Mouse (Mus musculus) forebrain, embryonic 12.5 days (tissue): Measurements from ENCODE around the gene Csnk2a2. TPM values are rescaled to one million over a fixed set of nuclear protein-coding genes. Genes with fewer than 3 reads are reported as not detected.

ENCODE experiments used
- ATAC-seq: fragments of 200-750 bp; cut with Nextera tagmentation; 2 replicates; pipeline ENCODE4 v1.8.0; 2017; ENCODE audit warnings: moderate TSS enrichment; ENCODE audit not compliant: low FRiP score
- H3K27ac ChIP-seq: fragments of 300-500 bp; sonication (generic); 2 replicates; pipeline ENCODE4 v1.5.1; 2016; ENCODE audit warnings: mild to moderate bottlenecking
- H3K27me3 ChIP-seq: fragments of 300-500 bp; sonication (generic); 2 replicates; pipeline ENCODE4 v1.6.1; 2016; ENCODE audit warnings: mild to moderate bottlenecking
- H3K36me3 ChIP-seq: fragments of 300-500 bp; sonication (generic); replicated peaks from 2 replicates; pipeline ENCODE4 v1.6.1; 2016; ENCODE audit warnings: mild to moderate bottlenecking
- H3K4me1 ChIP-seq: fragments of 300-500 bp; sonication (generic); 2 replicates; pipeline ENCODE4 v1.6.1; 2016
- H3K4me2 ChIP-seq: fragments of 300-500 bp; sonication (generic); 2 replicates; pipeline ENCODE4 v1.6.1; 2016; ENCODE audit warnings: mild to moderate bottlenecking, moderate library complexity
- H3K4me3 ChIP-seq: fragments of 300-500 bp; sonication (generic); replicated peaks from 2 replicates; pipeline ENCODE4 v1.5.1; 2016; ENCODE audit warnings: mild to moderate bottlenecking
- H3K9ac ChIP-seq: fragments of 300-500 bp; sonication (generic); 2 replicates; pipeline ENCODE4 v1.6.1; 2016; ENCODE audit warnings: mild to moderate bottlenecking
- H3K9me3 ChIP-seq: fragments of 300-500 bp; sonication (generic); 2 replicates; pipeline ENCODE4 v1.6.1; 2016
- WGBS: fragments of 180-500 bp; shearing (Covaris S2); methylation state at CpG from one replicate; pipeline ENCODE4 v1.1.7; 2016; 5-methylcytosine and 5-hydroxymethylcytosine counted together
- polyA plus RNA-seq: library from polyadenylated mRNA; unstranded; fragments of >200 nt; fragmentation: Nextera tagmentation; extraction: Ambion mirVana; gene quantifications from 2 replicates; pipeline ENCODE4 v1.2.1, GENCODE M21; 2016

The Csnk2a2 gene
- polyA plus RNA-seq, 1 experiment from 2014 or later, result 13.7 TPM

DNA sequence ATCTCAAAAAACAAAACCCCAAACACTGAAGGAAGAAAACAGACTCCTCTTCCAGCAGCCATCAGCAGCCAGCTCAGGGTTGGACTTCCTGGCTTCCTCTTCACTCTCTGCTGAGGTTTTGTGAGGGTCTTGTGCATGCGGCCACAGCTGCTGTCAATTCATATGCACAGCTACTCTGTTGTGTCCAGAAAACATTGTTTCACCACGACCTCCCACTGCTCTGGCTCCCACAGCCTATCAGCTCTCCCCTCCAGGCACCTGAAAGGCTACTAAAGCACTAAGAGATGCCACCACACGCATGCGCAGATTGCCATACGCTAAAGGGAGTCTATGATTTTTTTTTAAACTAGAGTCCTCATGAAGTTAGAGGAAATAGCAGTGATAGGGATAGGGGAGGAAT, 15.0 kb upstream of the Csnk2a2 start:
- Histone ChIP-seq H3K4me3 (no peak overlapping the region), H3K27me3 (no peaks in the 10 kb centered on the region), H3K9ac (no peak overlapping the region), H3K9me3 (no peaks in the 10 kb centered on the region), H3K4me1 (no peaks in the 10 kb centered on the region), H3K36me3 (no peaks in the 10 kb centered on the region), H3K27ac (no peak overlapping the region), H3K4me2 (no peak overlapping the region)
- 67% methylated on average over 5 of the region's 5 CpGs for WGBS
- ATAC-seq, result no peak

DNA sequence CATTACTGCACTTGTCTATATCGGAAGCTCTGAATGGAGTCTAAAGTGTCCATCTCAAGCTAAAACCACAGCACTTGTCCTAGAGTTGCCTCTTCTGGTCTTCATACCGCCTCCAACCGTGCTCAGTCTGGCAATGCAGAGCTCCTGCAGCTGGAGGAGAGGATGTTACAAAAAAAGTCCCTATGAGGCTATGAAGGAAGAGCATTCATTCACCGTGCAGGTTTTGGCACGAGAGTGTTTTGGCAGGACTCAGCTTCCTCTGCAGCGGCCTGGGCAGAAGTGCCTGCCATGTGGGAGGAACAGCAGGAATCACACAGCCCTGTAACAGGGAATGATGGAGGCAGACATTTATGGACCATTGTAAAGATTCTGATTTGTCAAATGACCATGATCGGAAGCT, 12.6 kb upstream of the Csnk2a2 start:
- Histone ChIP-seq H3K9ac (no peak overlapping the region), H3K36me3 (no peaks in the 10 kb centered on the region), H3K9me3 (no peaks in the 10 kb centered on the region), H3K4me2 (no peak overlapping the region), H3K4me1 (no peaks in the 10 kb centered on the region), H3K27ac (no peak overlapping the region), H3K27me3 (no peaks in the 10 kb centered on the region), H3K4me3 (no peak overlapping the region)
- WGBS, result 88% methylated on average over 7 of the region's 7 CpGs
- no peak for ATAC-seq

GRCm38 (mm10) chr8:95500436-95500835, 10.6 kb upstream of the Csnk2a2 start:
- Histone ChIP-seq H3K27ac (no peak overlapping the region), H3K4me1 (no peaks in the 10 kb centered on the region), H3K9ac (no peak overlapping the region), H3K36me3 (no peaks in the 10 kb centered on the region), H3K4me3 (no peak overlapping the region), H3K4me2 (no peak overlapping the region), H3K27me3 (no peaks in the 10 kb centered on the region), H3K9me3 (no peaks in the 10 kb centered on the region)
- WGBS, result 92% methylated on average over 5 of the region's 5 CpGs
- ATAC-seq, result no peak

- Histone ChIP-seq H3K9ac (no peak overlapping the region), H3K4me2 (no peak overlapping the region), H3K27me3 (no peaks in the 10 kb centered on the region), H3K4me1 (no peaks in the 10 kb centered on the region), H3K4me3 (no peak overlapping the region), H3K9me3 (no peaks in the 10 kb centered on the region), H3K36me3 (no peaks in the 10 kb centered on the region), H3K27ac (no peak overlapping the region)
- ATAC-seq, result no peak
- 74% methylated on average over 4 of the region's 4 CpGs for WGBS
Observed at GRCm38 (mm10) chr8:95499266-95500064, 9.6 kb upstream of the Csnk2a2 start.

- Histone ChIP-seq H3K4me1 (no peaks in the 10 kb centered on the region), H3K4me3 (no peak overlapping the region), H3K27me3 (no peaks in the 10 kb centered on the region), H3K27ac (no peak overlapping the region), H3K36me3 (no peaks in the 10 kb centered on the region), H3K4me2 (no peak overlapping the region), H3K9ac (no peak overlapping the region), H3K9me3 (no peaks in the 10 kb centered on the region)
- no peak for ATAC-seq
- WGBS, result 85% methylated on average over 3 of the region's 3 CpGs
Observed at GRCm38 (mm10) chr8:95497821-95498220, 8.0 kb upstream of the Csnk2a2 start.

DNA sequence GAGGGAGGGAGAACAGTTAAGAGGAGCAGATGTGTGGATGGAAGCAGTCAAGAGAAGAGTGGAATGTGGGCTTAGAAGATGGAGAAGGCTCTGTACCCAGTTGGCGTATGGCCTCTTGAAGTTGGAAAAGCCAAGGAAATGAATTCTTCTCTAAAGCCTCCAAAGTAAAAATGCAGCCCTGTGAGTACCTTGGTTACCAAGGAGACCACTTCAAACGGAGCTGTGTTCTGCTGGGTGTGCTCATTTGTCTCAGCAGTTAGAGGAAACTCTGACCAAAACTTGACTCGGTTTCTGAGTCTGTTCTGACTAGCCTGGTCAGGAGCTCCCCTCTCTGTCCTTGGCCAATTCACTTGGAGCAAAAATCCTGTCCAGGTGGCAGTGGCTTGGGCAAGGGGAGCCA, 6.6 kb upstream of the Csnk2a2 start:
- H3K27me3 ChIP-seq, result no peaks in the 10 kb centered on the region
- no peak for ATAC-seq
- no peak overlapping the region for H3K4me3 ChIP-seq
- no peaks in the 10 kb centered on the region for H3K9me3 ChIP-seq
- no peaks in the 10 kb centered on the region for H3K36me3 ChIP-seq
- no peak overlapping the region for H3K27ac ChIP-seq
- no peak overlapping the region for H3K9ac ChIP-seq
- H3K4me1 ChIP-seq, result no peaks in the 10 kb centered on the region
- WGBS, result 49% methylated on average over 3 of the region's 3 CpGs
- H3K4me2 ChIP-seq, result no peak overlapping the region

- 90% methylated on average over 6 of the region's 6 CpGs for WGBS
- H3K27ac ChIP-seq, result no peak overlapping the region
- H3K4me1 ChIP-seq, result no peaks in the 10 kb centered on the region
- H3K4me3 ChIP-seq, result no peak overlapping the region
- no peaks in the 10 kb centered on the region for H3K36me3 ChIP-seq
- H3K27me3 ChIP-seq, result no peaks in the 10 kb centered on the region
- H3K9me3 ChIP-seq, result no peaks in the 10 kb centered on the region
- H3K4me2 ChIP-seq, result no peak overlapping the region
- H3K9ac ChIP-seq, result no peak overlapping the region
- no peak for ATAC-seq
Observed at GRCm38 (mm10) chr8:95495444-95495843, 5.6 kb upstream of the Csnk2a2 start.

DNA sequence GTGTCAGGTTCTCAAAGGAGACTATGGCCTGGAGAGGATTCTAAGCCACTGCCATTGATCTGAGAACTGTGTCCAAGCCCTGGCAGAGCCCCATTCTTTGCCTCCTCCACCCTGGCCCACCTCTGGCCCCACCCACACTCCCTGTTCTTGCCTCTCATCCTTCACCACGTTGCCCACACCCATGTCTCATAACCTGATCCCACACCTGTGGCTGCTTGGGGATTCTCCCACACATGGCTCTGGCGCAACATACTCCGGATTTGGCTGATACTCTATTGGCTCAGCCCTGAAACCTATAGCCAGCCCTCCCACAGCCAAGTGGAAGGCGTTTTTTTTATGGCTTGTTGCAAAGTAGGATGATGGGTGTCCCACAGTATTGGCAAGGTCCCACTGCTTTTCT, 2.2 kb upstream of the Csnk2a2 start:
- Histone ChIP-seq H3K27me3 (no peaks in the 10 kb centered on the region), H3K36me3 (no peaks in the 10 kb centered on the region), H3K9ac (no peak overlapping the region), H3K4me1 (peaks cover 14% of the 10 kb centered on the region), H3K9me3 (no peaks in the 10 kb centered on the region), H3K4me3 (no peak overlapping the region), H3K4me2 (no peak overlapping the region), H3K27ac (no peak overlapping the region)
- 74% methylated on average over 4 of the region's 4 CpGs for WGBS
- ATAC-seq, result no peak

GRCm38 (mm10) chr8:95488698-95489332, 1.0 kb downstream of the Csnk2a2 start:
- peak overlapping the region; percentile 66; the same call in 1 of the 2 replicates for H3K27ac ChIP-seq
- under 1% methylated on average over 22 of the region's 42 CpGs for WGBS

DNA sequence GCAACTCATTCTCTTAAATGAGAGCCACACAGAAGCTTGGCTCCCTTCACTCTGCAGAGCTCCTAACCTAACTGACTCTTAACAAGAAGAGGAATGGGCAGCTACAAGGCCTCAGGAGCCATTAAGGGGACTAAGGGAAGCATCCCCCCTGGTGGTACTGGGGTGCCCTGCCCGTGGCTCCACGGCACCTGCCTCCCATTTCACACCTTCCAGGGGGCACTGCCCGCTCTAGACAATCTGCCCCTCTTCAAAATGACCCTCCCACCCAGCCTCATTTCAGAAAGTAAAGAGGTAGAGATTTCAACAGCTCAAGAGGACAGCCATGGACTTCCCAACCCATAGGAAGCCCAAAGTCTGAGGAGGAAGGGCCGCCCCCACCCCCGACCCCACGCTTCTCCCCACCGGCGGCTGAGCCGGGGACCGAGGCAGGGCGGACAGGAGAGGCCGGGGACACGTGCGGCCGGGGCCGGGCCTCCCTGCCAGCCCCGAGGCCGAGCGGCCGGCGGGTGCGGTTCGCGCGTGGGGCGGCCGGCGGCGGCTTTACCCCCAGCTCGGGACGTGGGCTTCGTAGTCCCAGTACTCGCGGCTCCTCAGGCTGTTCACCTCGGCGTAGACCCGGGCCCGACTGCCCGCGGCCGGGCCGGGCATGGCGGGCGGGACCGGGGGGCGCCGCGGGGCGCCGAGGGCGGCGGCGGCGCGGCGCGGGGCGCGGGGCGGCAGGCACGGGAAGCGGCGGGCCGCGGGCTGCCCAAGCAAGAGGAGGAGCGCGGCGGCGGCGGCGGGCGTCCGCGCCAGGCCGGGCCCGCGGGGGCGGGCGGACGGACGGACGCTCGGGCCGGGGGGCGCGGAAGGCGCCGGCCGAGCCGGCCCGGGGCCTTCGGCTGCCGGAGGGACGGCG, 1.8 kb downstream of the Csnk2a2 start:
- under 1% methylated on average over 32 of the region's 95 CpGs for whole genome bisulfite sequencing
- peak overlapping the region; percentile 97 for H3K4me2 ChIP-seq
- H3K4me1 ChIP-seq, result peaks cover 22% of the 10 kb centered on the region
- no peaks in the 10 kb centered on the region for H3K27me3 ChIP-seq
- peak overlapping the region; percentile 99 for H3K4me3 ChIP-seq
- peak overlapping the region; percentile 96 for H3K9ac ChIP-seq
- peaks cover 35% of the 10 kb centered on the region for H3K36me3 ChIP-seq
- ATAC-seq, result peak; percentile 53
- H3K27ac ChIP-seq, result peak overlapping the region; percentile 66; the same call in 1 of the 2 replicates
- no peaks in the 10 kb centered on the region for H3K9me3 ChIP-seq

More at GRCm38 (mm10) chr8:95488698-95489332, 1.0 kb downstream of the Csnk2a2 start:
- ATAC-seq, result peak; percentile 90
- Histone ChIP-seq H3K4me1 (peaks cover 22% of the 10 kb centered on the region), H3K4me3 (peak overlapping the region; percentile 99), H3K36me3 (peaks cover 28% of the 10 kb centered on the region), H3K9ac (peak overlapping the region; percentile 96), H3K4me2 (peak overlapping the region; percentile 60), H3K27me3 (no peaks in the 10 kb centered on the region), H3K9me3 (no peaks in the 10 kb centered on the region)

GRCm38 (mm10) chr8:95470008-95470407, 19.8 kb downstream of the Csnk2a2 start:
- no peak overlapping the region for H3K4me2 ChIP-seq
- H3K36me3 ChIP-seq, result peaks cover 69% of the 10 kb centered on the region
- H3K4me3 ChIP-seq, result no peak overlapping the region
- no peaks in the 10 kb centered on the region for H3K9me3 ChIP-seq
- no peaks in the 10 kb centered on the region for H3K4me1 ChIP-seq
- no peak for ATAC-seq
- no peak overlapping the region for H3K27ac ChIP-seq
- no peak overlapping the region for H3K9ac ChIP-seq
- H3K27me3 ChIP-seq, result no peaks in the 10 kb centered on the region
- WGBS, result 96% methylated on average over 4 of the region's 4 CpGs

- H3K4me2 ChIP-seq, result no peak overlapping the region
- no peak overlapping the region for H3K4me3 ChIP-seq
- ATAC-seq, result no peak
- 93% methylated on average over 3 of the region's 3 CpGs for WGBS
- peaks cover 70% of the 10 kb centered on the region for H3K36me3 ChIP-seq
- no peak overlapping the region for H3K9ac ChIP-seq
- H3K27me3 ChIP-seq, result no peaks in the 10 kb centered on the region
- H3K4me1 ChIP-seq, result no peaks in the 10 kb centered on the region
- no peaks in the 10 kb centered on the region for H3K9me3 ChIP-seq
- H3K27ac ChIP-seq, result no peak overlapping the region
Observed at GRCm38 (mm10) chr8:95468995-95469394, 20.8 kb downstream of the Csnk2a2 start.
